Mouse (Mus musculus): ENCODE measurements around the gene Hoxa11.

The Hoxa11 gene

GRCm38 (mm10) chr6:52245757-52246142, at the start of gene Hoxa11:
Gene Hoxa11, minus strand, starts transcription at chr6:52245810.
- no peak for DNase-seq

GRCm38 (mm10) chr6:52294616-52295015, 49.0 kb upstream of the Hoxa11 start:
- no peak for DNase-seq

- no peak for DNase-seq
These were observed 46.7 kb upstream of the Hoxa11 start for GRCm38 (mm10) chr6:52292328-52292727.

GRCm38 (mm10) chr6:52291021-52291860, 45.6 kb upstream of the Hoxa11 start:
- DNase-seq: no peak

GRCm38 (mm10) chr6:52290186-52290585, 44.6 kb upstream of the Hoxa11 start:
- no peak for DNase-seq

- no peak for DNase-seq
These were observed 38.3 kb upstream of the Hoxa11 start for GRCm38 (mm10) chr6:52283896-52284295.

- no peak for DNase-seq
These were observed 35.5 kb upstream of the Hoxa11 start for GRCm38 (mm10) chr6:52281084-52281483.

GRCm38 (mm10) chr6:52276920-52277319, 31.3 kb upstream of the Hoxa11 start:
- DNase-seq: no peak

GRCm38 (mm10) chr6:52276382-52276781, 30.8 kb upstream of the Hoxa11 start:
- no peak for DNase-seq

GRCm38 (mm10) chr6:52275563-52276280, 30.1 kb upstream of the Hoxa11 start:
- no peak for DNase-seq

GRCm38 (mm10) chr6:52274576-52274975, 29.0 kb upstream of the Hoxa11 start:
- DNase-seq: no peak

- DNase-seq: no peak
These were observed 28.2 kb upstream of the Hoxa11 start for GRCm38 (mm10) chr6:52273656-52274280.

- DNase-seq: no peak
These were observed 27.4 kb upstream of the Hoxa11 start for GRCm38 (mm10) chr6:52272766-52273655.

GRCm38 (mm10) chr6:52270494-52271480, 25.2 kb upstream of the Hoxa11 start:
- peak; percentile 34 to 46 for DNase-seq

GRCm38 (mm10) chr6:52268756-52269155, 23.1 kb upstream of the Hoxa11 start:
- no peak for DNase-seq

- no peak for DNase-seq
These were observed 22.7 kb upstream of the Hoxa11 start for GRCm38 (mm10) chr6:52268341-52268740.

- DNase-seq: no peak
These were observed 22.1 kb upstream of the Hoxa11 start for GRCm38 (mm10) chr6:52267691-52268090.

GRCm38 (mm10) chr6:52267221-52267620, 21.6 kb upstream of the Hoxa11 start:
- DNase-seq: no peak

- no peak for DNase-seq
These were observed 21.0 kb upstream of the Hoxa11 start for GRCm38 (mm10) chr6:52266666-52266985.

- no peak for DNase-seq
These were observed 20.5 kb upstream of the Hoxa11 start for GRCm38 (mm10) chr6:52265913-52266665.
